Mouse (Mus musculus): ENCODE results near the gene Mpi.
A peak's percentile ranks its signal among the peaks of the same experiment; 100 is the strongest.

The Mpi gene

DNA sequence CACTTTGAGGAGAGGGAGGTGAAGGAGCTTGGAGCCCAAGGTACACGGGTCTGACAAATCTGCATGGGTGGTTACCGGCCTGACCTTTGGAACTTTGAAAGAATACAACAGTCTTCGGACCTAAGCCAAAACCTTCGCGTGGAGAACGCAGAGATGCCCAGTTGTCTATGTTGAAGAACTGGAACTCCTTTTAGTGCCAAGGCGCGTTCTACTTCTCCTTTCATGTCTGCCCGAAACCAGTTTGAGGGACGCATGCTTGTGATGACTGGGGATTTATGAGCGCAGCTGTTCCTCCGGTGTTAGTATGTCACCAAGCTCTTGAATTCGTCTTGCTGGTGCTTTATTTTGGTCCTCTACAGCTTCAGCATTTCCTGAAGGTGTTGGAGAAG, 9.1 kb upstream of the Mpi start:
- DNase-seq (ENCODE audit: low spot score in 2 of 2) = no peak

DNA sequence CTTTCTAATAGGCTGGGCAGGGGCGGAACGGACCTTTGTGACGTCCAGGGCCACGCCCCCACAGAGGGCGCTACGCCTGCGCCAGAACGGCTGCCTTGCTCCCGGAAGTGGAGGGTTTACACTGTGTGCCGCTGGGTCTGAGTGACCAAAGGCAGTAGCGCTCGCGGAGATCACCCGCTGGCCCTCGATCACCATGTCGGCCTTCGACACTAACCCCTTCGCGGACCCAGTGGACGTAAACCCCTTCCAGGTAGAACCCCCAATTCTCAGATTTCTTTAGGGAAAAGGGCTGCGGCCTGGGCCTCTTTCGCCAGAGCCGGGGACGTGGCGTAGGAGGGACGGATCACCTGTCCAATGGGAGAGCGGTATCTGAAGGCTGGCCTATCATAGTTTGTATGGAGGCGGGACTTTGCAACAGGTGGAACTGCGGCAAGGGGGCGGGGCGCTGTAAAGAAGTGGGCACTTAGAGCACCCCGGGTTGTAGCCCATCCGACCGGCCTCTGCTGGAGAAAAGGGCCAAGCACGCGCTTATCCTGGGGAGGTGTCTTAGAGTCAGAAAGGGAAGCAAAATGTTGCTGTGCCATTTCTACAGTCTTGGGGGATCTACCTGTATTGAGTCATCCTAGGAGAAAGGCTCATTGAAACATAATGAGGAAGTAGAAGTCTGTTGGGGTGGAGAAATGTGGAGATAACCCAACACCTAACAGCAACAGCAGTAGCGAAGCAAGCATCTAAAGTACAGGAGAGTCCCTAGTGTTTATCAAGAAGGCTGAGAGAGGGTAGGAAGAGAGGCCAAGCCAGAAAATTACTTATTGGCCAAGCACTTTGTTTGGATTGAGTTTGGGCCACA, 8.5 kb upstream of the Mpi start, which contains the start of gene Scamp2:
Scamp2 (plus strand) TSS at position 83 of the 850 bp plus-strand sequence.
- DNase-seq (ENCODE audit: low spot score in 2 of 2) = peak; percentile 80 to 92

DNA sequence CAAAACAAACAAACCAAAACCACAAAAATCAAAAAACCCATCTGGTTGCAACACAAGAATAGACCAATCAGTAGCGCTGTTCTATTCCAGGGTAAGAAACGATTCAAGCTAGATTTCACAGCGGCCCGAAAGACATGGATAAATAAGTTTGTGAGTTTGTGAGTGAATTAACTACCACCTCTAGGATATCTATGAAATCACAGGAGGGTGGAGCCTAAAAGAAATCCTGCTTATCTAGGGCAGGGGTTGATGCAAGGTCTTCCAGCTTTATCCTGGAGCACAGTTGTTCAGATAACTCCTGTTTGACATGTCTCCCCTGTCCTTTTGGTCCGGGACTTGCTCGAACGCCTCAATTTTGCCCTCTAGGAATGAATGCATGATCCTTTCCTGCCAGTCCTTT, 7.7 kb upstream of the Mpi start:
- no peak for DNase-seq (ENCODE audit: low spot score in 2 of 2)

DNA sequence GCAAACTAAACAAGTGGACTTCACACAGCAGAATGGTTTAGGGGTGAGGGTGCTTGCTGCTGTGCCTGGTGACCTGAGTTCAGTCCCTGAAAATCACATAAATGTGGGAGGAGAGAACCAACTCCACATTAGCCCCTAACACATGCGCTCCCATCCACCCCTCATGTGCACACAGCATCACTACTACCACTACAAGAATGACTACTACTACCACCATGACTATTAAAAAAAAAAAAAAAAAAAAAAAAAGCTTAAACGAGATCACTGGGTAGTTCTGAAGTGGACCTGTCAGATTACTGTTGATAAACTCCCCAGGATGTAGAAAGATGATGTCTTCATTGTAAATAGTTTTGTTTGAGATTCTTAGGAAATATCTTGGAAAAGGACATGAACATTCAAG, 7.0 kb upstream of the Mpi start:
- DNase-seq (ENCODE audit: low spot score in 2 of 2) = no peak

DNA sequence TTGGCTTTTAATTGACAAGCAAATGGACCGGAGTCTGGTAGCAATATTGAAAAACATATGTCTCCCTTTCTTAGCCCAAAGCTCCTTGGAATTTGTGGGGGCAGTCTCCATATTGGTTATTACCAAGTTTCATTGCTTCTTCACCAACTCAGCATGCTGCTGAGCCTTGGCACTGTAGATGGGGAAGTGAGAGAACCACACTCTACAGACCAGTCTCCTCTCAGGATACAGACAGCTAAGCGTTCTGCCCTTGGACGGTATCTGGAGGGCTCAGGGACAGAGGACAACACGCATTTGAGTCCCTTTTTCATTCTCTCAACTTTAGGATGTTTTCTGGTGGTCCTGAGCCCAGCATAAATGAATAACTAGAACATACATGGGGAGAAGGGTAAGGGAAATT, 6.1 kb upstream of the Mpi start:
- DNase-seq (ENCODE audit: low spot score in 2 of 2) = no peak

DNA sequence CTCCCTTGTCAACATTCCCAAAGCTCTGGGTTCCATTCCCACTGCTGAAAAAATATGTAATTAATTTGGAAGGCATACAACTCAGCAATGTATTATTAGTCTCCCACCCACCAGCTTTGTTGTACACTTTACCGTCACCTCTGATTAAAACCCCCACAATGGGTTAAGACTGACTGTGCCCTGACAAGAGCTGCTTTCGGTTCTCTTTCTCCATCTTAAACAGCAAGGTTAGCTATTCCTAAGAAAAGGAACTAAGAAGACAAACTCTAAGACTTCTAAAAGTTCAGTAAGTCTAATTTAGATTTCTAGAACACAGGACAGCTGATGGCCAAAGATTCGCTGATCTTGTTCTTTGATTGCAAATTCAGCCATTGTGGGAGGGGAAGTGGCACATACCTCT, 4.7 kb upstream of the Mpi start:
- no peak for DNase-seq (ENCODE audit: low spot score in 2 of 2)

DNA sequence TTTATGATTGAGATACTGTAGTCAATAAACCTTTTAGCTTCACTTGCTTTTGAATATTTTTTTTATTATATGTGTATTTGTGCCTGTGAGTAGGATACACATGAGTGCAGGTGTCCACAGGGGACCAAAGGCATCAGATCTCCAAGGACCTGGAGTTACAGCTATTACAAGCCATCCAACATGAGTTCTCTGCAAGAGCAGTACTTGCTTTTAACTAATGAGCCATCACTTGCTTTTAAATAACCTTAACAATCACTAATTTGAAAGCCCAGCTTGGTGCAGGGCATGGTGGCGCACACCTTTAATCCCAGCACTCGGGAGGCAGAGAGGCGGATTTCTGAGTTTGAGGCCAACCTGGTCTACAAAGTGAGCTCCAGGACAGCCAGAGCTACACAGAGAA, 2.2 kb upstream of the Mpi start:
- no peak for DNase-seq (ENCODE audit: low spot score in 2 of 2)

DNA sequence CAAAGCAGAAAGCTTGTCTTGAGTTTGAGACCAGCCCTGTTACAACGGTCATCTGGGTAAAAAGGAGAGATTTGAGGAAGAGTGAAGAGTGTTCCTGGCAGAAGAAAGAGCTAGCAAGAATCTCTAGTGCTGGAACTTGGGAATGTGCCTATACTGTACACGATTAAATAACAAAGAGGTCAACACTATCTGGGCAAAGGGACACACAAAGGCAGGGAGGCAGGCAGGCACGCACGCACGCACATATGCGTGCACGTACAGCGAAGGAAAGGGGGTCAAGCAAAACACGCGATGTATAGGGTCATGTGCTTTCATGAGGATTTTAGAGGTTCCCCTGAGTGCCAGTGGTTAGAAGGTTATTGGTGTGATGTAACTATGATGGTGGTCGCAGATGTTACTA, 556 bp upstream of the Mpi start:
- DNase-seq (ENCODE audit: low spot score in 2 of 2) = no peak

DNA sequence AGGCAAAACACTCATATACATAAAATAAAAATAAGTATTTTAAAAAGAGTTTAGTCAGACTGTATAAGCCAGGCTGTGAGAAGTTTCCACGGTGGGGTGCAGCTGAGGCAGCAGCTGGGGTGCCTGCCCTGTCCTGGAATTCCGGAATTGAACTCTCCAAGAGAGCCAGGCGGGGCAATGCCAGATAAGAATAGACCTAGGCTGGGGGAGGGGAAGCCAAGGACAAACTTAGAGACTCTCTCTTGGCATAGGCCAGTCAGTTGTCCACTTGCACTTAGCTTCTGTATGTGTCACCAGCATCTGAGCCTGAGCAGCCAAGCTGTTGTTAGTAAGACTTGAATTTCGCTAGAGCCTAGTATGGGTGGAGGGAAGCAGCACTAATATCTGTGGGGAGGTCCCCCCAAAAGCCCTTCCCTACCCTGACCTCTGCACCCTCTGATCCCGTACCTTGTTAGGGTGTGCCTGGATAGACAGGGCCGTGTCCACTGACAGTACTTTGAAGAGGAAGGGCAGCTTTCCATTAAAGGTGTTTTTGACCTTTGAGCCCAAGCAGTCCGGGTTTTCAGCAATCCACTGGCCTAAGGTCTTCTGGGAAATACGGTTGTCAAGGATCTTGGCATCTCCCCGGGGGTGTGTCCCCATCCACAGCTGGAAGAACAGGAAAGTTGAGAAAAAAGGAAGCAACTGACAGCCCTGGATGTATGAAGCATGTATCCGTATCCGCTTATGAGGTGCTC, 2.3 kb downstream of the Mpi start:
- no peak for DNase-seq (ENCODE audit: low spot score in 2 of 2)

DNA sequence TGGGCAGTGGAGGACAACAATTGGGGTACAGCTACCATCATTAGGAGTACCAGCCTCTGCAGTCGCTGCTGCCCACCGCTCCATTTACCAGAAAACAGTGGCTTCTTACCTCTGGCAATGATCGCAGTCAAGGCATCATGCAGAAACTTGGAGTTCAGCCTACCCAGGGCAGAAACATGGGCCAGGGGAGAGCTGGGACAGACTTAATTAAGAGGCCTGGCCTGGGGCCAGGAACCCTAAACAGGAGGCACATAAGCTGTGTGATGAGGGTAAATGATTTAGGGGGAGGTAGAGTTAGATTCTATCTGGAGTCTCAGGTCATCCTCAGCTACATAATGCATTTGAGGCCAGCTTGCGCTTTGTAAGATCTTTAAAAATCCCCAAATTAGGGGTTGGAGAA, 3.4 kb downstream of the Mpi start:
- peak in 1 of 2 experiments; percentile 61 for DNase-seq (ENCODE audit: low spot score in 2 of 2)

DNA sequence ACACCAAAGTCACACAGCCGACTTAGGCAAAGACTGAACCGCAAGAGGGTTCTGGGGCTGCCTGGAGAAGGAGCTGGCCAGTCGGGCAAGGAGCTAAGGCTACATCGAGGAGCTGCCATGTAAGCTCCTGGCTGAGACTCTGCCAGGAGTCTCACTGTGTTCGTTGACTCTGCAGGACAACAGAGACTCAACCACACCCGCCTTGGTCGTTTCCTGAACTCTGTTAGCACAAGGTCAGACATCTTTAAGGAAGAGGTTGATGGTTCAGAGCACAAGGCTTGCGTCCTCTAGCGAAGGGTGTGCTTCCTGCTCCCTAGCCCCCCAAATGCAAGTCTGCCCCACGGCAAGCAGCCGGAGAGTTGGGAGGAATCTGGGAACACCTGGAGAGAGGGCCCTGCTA, 4.7 kb downstream of the Mpi start:
- DNase-seq (ENCODE audit: low spot score in 2 of 2) = no peak

DNA sequence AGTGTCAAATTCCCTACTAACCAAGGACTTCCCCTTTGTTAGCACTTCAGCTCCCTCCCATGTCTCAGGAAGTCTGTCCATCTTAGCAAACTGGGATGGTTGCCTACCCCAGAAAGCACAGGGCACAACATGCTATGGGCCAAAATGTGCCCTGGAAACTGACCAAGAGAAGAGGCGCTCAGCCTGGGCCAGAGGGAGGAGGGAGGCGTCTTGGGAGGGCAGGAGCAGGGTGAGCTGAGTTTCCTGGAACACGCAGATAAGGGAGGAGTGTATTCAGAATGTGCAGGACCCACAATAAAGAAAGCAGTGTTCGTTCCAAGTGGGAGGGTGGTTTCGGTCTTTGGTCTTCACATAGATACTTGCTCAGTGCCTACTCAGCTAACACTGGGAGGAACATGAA, 5.3 kb downstream of the Mpi start:
- DNase-seq (ENCODE audit: low spot score in 2 of 2) = no peak

DNA sequence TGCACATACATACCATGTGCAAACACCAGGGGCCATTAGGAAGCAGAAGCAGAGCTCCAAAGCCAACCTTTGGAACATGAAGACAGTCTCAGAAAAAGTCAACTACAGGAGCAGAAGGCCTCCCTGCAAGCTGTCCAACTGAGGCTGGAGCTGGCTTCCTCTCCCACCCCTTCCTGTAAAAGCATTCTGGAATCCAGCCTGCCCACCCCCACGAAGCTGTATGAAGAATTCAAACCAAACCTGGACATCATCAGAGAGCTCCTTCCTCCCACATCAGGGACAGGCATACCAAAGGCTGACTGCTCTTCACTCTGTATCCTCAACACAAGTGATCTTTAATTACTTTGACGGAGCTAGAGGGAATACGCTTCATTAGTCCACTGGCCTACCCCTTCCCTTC, 8.6 kb downstream of the Mpi start:
- DNase-seq (ENCODE audit: low spot score in 2 of 2) = no peak

DNA sequence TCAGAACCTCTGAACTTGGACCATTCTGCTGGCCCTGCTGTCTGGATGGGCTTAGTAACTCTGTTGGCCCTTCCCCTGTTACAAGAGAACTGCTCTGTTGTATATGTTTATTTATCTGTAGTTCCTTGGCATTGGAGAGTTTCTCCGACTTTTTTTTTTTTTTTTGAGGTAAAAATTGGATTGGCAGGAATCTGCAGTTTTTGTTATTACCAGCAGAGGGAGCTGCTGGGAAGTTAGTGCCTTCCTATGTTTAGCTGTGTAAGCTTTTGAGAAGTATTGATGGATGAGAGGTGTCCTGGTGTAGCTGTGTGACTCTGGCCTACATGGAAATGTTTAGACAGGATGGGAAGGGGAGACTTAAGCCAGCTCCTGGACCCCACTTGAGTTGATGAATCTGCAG, 11.3 kb downstream of the Mpi start:
- DNase-seq (ENCODE audit: low spot score in 2 of 2) = peak in 1 of 2 experiments; percentile 52

DNA sequence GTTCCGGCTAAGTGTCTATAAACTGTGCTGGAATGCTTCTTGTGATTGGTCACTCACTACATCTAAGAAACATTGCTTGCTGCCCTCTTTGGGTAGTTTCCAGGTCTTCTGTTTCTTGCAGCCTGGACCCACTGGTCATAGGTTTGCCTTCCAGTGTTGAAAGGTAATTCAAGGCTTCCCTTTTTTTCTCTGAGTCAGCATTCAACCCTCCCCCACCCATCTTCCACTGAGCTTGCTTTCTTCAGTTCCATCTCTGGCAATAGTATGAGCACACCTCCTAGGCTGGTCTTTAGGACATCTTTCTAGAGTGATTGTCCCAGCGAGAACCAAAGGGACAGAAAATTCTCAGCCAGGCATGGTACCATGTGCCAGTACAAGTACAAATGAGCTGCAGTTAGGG, 13.0 kb downstream of the Mpi start:
- no peak for DNase-seq (ENCODE audit: low spot score in 2 of 2)

DNA sequence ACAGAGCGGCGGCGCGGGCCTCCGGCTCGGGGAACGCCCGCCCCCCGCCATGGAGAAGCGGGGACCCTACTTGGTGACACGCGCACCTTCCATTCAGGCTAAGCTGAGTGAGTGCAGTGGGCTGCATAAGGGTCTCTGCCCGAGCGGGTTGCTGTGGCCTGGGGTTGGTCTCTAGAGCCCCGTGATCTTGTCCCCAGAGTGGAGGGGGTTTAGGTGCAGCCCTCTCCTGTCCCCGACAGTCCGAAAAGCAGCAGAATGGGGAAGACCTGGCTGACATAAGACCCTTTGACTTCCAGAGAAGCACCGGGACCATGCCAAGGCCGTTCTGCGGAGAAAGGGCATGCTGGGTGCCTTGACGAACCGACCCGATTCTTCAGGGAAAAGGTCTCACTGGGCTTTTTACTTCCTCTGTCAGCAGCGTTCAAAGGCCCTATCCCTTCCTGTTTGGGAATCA, 14.8 kb downstream of the Mpi start:
- DNase-seq (ENCODE audit: low spot score in 2 of 2) = no peak

DNA sequence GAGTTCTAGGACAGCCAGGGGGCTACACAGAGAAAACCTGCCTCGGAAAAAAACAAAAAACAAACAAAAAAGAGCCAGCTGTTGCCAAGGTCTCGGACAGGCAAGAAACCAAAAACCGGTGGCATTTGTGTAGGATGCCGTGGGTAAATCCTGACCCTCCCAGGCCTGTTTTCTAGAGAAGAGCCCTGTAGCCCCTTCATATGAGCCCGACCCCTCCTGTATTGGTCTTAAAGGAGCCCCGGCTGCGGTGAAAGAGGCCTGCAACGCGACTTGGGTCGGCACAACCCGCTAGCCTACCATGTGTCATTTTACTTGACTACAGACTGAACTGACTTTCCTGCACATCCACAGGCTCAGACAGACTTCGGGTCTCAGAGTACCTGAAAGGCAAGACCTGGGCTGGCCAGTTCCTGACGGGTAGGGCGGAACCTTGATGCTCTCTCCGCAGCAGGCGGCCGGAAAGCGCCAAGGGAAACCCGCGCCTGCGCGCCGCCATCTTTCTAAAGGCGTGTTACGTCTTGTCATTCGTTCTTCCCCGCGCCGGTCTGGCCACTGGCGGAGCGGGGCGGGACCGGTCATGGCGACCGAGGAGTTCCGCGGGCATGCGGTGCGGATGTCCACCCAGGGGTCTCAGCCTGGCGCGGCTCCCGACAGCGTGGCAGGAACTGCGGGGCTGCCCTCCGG, 15.4 kb downstream of the Mpi start, which contains the start of gene Fam219b:
Fam219b (plus strand) TSS at position 485 of the 684 bp plus-strand sequence.
- DNase-seq (ENCODE audit: low spot score in 2 of 2) = peak; percentile 81 to 90

DNA sequence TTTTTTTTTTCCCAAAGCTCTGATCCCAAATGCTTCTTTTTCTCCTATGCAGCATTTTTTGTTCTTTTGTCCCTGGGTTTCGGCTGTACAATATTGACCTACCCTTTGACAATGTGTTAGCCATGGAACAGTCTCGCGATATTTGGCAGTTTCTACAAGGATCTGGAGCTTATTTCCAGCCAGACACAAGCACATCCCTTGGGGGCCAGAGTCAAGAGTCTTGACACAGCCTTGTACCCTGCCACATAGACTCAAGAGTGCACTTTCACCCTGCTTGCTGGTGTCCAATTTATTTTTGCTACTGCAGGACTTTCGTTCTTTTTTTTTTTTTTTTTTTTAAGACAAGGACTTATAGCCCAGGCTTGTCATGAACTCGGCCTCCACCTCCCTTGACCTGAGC, 16.2 kb downstream of the Mpi start:
- DNase-seq (ENCODE audit: low spot score in 2 of 2) = no peak

DNA sequence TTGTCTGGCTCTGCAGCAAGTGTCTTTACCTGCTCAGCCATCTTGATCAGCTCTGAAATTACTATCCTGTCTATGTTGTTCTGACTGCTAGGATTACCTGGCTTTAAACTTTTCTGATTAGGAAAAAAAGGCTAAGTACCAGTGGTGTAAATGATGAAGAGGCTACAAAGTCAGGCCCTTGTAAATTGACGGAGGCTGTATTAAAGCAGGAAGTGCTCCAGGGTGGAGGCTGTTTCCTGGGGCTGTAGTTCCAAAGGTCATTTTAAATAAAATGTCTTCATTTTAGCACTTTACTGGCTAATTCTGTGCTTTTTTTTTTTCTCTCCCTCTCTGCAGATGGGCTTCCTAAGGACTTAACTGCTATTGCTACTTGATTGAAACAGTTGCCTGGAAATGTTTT, 20.6 kb downstream of the Mpi start:
- no peak for DNase-seq (ENCODE audit: low spot score in 2 of 2)

DNA sequence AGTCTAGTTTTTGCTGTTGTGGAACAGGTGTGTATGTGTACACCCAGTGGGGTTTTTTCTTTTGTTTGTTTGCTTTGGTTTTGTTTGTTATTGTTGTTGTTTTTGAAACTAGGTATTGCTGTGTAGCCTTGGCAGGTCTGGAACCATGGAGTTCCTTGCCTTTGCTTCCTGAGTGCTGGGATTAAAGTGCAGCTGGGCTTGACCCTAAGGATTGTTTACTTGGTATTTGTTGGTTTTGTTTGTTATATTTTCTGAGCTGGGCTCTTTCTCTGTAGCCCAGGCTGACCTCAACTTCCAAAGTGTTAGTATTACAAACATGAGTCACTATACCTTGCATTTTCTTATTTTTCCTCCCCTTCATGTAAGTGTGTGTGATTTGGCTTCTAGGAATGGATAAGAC, 26.1 kb downstream of the Mpi start:
- no peak for DNase-seq (ENCODE audit: low spot score in 2 of 2)

DNA sequence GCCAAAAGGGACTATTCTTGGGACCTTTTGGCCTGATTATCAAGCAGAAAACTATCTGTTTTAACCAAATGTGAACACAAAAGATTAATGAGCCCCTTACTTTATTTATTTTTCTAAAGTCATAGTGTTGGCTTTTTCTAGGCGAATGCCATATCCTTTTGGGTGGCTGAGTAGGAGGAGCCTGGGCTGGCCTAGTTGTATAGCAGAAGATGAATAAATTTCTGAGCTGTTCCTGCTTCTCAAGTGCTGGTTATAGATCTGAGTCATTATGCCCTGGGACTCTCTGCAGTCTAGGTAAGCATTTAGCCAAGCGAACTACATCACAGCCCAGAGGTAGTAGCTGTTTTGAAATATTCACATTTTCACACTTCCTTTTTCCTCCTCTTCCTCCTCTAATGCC, 27.0 kb downstream of the Mpi start:
- DNase-seq (ENCODE audit: low spot score in 2 of 2) = no peak

DNA sequence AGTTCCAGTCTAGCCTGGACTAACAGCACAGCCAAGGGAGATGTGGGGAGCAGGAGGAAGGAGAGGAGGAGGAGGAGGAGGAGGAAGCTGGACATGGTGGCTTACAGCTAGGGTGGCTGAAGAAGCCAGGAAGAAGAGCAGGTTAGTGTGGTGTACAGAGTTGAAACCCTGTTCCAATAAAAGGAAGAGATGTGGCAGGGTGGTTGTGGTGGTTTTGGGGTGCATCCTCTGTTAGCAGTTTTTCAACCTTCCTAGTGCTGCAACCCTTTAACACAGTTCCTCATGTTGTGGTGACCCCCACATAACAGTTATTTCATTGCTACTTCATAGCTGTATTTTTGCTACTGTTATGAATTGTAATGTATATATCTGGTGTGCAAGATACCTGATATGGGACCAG, 28.1 kb downstream of the Mpi start:
- DNase-seq (ENCODE audit: low spot score in 2 of 2) = no peak

DNA sequence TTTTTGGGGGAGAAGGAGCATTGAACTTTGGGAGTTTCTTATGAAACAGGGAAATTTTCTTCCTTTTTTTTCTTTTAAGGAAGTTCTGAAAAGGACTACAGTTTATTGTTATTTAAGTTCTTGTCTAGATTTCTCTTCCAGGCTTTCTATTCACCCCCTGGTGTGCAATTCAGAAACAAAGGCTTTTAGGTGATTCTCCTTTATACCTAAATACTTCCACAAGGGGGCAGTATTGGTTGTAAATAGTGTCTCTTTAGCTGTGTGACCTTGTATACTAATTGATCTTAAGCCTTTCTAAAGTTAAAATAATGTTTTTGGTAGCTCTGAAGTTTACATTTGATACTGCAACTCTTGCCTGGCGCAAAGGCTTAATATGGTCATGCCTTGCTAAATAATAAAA, 28.8 kb downstream of the Mpi start:
- DNase-seq (ENCODE audit: low spot score in 2 of 2) = no peak
